Mouse (Mus musculus): ENCODE measurements around the gene Haus3.

DNA sequence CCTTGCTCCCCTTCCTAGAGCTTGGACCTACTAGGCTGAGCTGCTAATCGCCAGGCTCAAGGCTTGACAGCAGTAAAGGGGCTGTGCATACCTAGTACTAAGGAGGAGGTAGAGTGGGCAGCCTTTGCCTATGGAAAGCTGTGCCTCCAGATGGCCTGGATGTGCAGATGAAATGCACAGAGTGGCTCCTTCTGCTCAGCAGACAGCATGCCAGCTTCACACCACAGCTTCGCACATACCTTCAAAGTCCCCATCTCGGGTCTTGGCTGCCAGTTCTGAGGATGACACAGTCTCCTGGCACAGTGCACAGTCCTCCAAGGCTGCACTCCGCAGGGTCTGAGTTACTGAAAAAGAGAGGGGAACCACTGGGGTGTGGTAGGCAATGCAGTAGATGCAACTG is 27.9 kb upstream of the Haus3 start:
- no peak for TF ChIP-seq CTCF (IDR thresholded peaks at IDR 0.05; ENCODE audit: low read depth)
- no peak for TF ChIP-seq EP300 (IDR thresholded peaks at IDR 0.05; ENCODE audit: low read depth)
